Mouse (Mus musculus): ENCODE measurements around the gene C1galt1.

- TF ChIP-seq CTCF (IDR thresholded peaks at IDR 0.05; ENCODE audit: extremely low read depth, insufficient read length, insufficient replicate concordance, low read depth, low read length), result peak; percentile 51; the same call in 1 of the 2 replicates
- TF ChIP-seq POLR2A (IDR thresholded peaks at IDR 0.05; ENCODE audit: low read depth, low read length), result no peak
These were observed 235 bp upstream of the C1galt1 start for GRCm38 (mm10) chr6:7844412-7844801.
